Mouse (Mus musculus): ENCODE data around the gene 4930535I16Rik. TPM values are rescaled to one million over a fixed set of nuclear protein-coding genes. Genes with fewer than 3 reads are reported as not detected.

Gene 4930535I16Rik
- polyA plus RNA-seq, 1 experiment from 2014 or later, result not detected

DNA sequence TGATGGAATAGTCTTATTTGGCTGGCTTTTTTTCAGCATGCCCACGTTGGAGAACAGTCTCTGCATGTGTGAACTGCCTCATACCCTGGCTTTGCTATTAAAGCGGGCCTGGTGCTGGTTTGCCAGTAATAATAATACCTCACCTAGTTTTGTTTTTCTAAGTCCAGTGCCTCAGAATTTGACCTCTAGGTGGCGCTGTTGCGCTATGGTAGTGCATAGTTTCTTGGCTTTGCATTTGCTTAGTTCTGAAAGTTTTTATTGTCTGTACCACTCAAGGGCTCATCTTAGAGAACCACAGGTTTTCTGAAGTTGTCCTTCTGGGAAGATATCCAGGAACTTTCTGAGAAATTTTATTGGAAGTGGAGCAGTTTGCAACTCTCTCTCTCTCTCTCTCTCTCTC lies 22.0 kb upstream of the 4930535I16Rik start:
- no peak overlapping the region for H3K27ac ChIP-seq (replicated peaks)
- no peak overlapping the region for H3K9ac ChIP-seq (replicated peaks)
- no peaks in the 10 kb centered on the region for H3K4me1 ChIP-seq
- H3K36me3 ChIP-seq, result peaks cover 23% of the 10 kb centered on the region
- H3K9me3 ChIP-seq, result no peaks in the 10 kb centered on the region
- no peak for ATAC-seq (replicated peaks)
- 6% methylated on average over 4 of the region's 4 CpGs for WGBS
- no peak overlapping the region for H3K4me3 ChIP-seq
- H3K4me2 ChIP-seq (replicated peaks), result no peak overlapping the region
- no peaks in the 10 kb centered on the region for H3K27me3 ChIP-seq

DNA sequence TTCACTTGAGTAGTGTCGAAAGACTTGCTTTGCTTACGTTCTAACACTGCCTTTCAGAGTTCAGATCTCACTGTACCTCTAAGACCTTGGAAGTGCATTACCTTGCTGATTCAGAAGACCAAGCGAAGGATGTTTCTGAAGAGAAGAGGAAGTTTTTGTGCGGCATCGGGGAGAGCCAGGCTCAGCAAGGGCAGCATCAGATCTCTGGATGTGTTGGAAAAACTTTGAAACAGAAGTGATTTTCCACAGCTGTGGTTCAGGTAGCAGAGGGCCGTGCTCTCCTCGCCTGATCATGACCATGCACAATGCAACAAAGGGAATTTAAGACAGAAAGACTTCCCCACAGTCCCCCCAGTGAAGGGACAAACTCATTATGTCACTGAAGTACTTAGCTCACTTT lies 18.2 kb upstream of the 4930535I16Rik start:
- H3K36me3 ChIP-seq, result peaks cover 48% of the 10 kb centered on the region
- H3K9ac ChIP-seq (replicated peaks), result no peak overlapping the region
- no peak overlapping the region for H3K27ac ChIP-seq (replicated peaks)
- no peak for ATAC-seq (replicated peaks)
- no peaks in the 10 kb centered on the region for H3K9me3 ChIP-seq
- WGBS, result 91% methylated on average over 7 of the region's 7 CpGs
- no peaks in the 10 kb centered on the region for H3K4me1 ChIP-seq
- no peak overlapping the region for H3K4me3 ChIP-seq
- no peaks in the 10 kb centered on the region for H3K27me3 ChIP-seq
- H3K4me2 ChIP-seq (replicated peaks), result no peak overlapping the region

GRCm38 (mm10) chr4:123934306-123934705 lies 16.5 kb upstream of the 4930535I16Rik start:
- peaks cover 64% of the 10 kb centered on the region for H3K36me3 ChIP-seq
- no peak overlapping the region for H3K4me2 ChIP-seq (replicated peaks)
- H3K4me1 ChIP-seq, result no peaks in the 10 kb centered on the region
- no peaks in the 10 kb centered on the region for H3K27me3 ChIP-seq
- no peak overlapping the region for H3K27ac ChIP-seq (replicated peaks)
- WGBS, result 75% methylated on average over 4 of the region's 4 CpGs
- ATAC-seq (replicated peaks), result no peak
- no peak overlapping the region for H3K4me3 ChIP-seq
- H3K9ac ChIP-seq (replicated peaks), result no peak overlapping the region
- H3K9me3 ChIP-seq, result no peaks in the 10 kb centered on the region

DNA sequence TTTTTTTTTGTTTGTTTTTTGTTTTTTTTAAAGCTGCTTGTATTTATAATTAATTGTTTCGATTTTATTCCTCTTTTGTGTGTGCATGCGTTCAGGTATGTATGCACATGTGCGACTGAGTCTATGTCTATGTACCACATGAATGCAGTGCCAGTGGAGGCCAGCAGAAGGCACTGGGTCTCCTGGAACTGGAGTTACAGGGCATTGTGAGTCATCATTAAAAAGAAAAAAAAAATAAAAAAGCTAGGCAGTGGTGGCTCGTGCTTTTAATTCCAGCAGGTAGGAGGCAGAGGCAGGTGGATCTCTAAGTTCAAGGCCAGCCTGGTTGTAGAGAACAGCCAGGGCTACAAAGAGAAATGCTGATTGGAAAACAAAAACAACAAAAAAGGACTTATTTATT lies 12.2 kb upstream of the 4930535I16Rik start:
- H3K4me1 ChIP-seq, result no peaks in the 10 kb centered on the region
- H3K36me3 ChIP-seq, result peaks cover 80% of the 10 kb centered on the region
- H3K27ac ChIP-seq (replicated peaks), result no peak overlapping the region
- H3K4me3 ChIP-seq, result no peak overlapping the region
- no peak overlapping the region for H3K4me2 ChIP-seq (replicated peaks)
- H3K9ac ChIP-seq (replicated peaks), result no peak overlapping the region
- no peak for ATAC-seq (replicated peaks)
- no peaks in the 10 kb centered on the region for H3K9me3 ChIP-seq
- no peaks in the 10 kb centered on the region for H3K27me3 ChIP-seq
- WGBS, result 95% methylated on average over 4 of the region's 4 CpGs

DNA sequence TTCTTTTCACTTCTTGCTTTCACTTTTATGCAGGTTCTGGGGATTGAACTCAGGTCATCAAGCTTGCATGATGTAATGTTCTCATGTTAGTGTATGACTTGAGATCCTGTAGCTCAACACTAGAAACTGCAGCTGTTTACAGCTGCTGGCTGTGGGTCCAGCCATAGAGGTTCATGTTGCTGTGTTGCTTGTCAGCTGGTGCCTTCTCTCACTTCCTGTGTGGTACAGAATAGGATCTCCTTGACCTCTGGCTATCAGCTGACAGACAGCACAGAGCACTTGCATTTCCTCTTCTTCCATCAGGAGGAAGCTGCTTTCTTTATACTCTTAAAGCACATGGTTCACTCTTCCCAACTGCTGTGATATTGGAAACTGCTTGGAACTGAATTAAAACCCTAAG lies 10.1 kb upstream of the 4930535I16Rik start:
- no peaks in the 10 kb centered on the region for H3K9me3 ChIP-seq
- H3K4me3 ChIP-seq, result no peak overlapping the region
- no peak overlapping the region for H3K4me2 ChIP-seq (replicated peaks)
- no peak overlapping the region for H3K9ac ChIP-seq (replicated peaks)
- no peak for ATAC-seq (replicated peaks)
- no peaks in the 10 kb centered on the region for H3K27me3 ChIP-seq
- H3K4me1 ChIP-seq, result no peaks in the 10 kb centered on the region
- peaks cover 83% of the 10 kb centered on the region for H3K36me3 ChIP-seq
- H3K27ac ChIP-seq (replicated peaks), result no peak overlapping the region

DNA sequence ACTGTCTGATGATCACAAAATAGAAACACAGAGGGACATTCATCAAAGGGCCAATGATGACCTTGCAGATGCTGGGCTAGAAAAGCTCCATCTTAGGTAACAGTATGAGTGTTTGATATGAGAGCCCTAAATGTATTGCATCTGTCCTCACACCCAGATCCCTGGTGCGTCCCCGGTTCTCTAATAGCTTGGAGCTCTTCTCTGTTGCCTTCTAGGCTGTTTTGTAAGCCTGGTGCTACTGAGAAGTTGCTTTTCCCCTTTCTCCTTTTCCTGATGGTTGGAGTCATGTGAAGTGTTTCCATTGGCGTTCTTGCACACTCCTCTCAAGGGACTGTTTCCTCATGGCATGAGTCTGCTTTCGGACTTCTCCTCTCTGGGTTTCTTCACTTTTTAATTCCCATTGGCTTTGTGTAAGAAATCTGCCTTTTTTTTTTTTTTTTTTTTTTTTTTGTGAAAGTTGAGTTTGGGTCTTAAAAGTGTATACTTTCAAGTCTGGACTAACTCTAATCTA lies 3.3 kb upstream of the 4930535I16Rik start:
- Histone ChIP-seq H3K4me2 (replicated peaks) (no peak overlapping the region), H3K4me3 (no peak overlapping the region), H3K9me3 (no peaks in the 10 kb centered on the region), H3K36me3 (peaks cover 49% of the 10 kb centered on the region), H3K27ac (replicated peaks) (no peak overlapping the region), H3K27me3 (no peaks in the 10 kb centered on the region), H3K9ac (replicated peaks) (no peak overlapping the region), H3K4me1 (peaks cover 20% of the 10 kb centered on the region)
- ATAC-seq (replicated peaks), result no peak
- WGBS, result 98% methylated on average over 4 of the region's 4 CpGs

DNA sequence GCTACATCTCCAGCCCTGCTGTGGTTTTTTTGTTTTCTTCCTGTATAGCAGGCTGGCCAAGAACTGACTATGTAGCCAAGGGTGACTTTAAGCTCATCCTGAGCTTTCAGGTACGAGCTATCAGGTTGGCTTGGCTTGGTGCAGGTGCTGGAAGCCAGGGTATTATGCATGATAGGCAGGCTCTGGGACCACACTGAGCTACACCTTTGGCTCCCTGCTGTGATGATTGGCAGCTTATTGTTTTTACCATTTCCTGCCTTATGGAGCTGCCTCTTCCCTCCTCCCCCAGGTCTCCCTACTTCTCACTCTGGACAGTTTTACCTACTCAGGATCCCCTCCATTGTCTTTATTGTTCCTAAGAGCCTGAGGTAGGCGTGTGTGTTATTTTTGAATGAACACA lies 1.0 kb upstream of the 4930535I16Rik start:
- WGBS, result 56% methylated on average over 2 of the region's 2 CpGs
- H3K4me1 ChIP-seq, result peaks cover 30% of the 10 kb centered on the region
- peak overlapping the region; percentile 96; the same call in 1 of the 2 replicates for H3K9ac ChIP-seq (replicated peaks)
- H3K27ac ChIP-seq (replicated peaks), result no peak overlapping the region
- no peak for ATAC-seq (replicated peaks)
- H3K4me2 ChIP-seq (replicated peaks), result peak overlapping the region; percentile 93; the same call in 1 of the 2 replicates
- H3K36me3 ChIP-seq, result peaks cover 29% of the 10 kb centered on the region
- H3K9me3 ChIP-seq, result no peaks in the 10 kb centered on the region
- no peaks in the 10 kb centered on the region for H3K27me3 ChIP-seq
- H3K4me3 ChIP-seq, result peak overlapping the region; percentile 100

- ATAC-seq (replicated peaks), result peak; percentile 99
- Histone ChIP-seq H3K36me3 (peaks cover 24% of the 10 kb centered on the region), H3K4me3 (peak within 1 kb of the TSS; percentile 100), H3K4me1 (peaks cover 30% of the 10 kb centered on the region), H3K9me3 (no peaks in the 10 kb centered on the region), H3K27ac (replicated peaks) (peak within 1 kb of the TSS; percentile 85), H3K4me2 (replicated peaks) (peak within 1 kb of the TSS; percentile 93), H3K27me3 (no peaks in the 10 kb centered on the region), H3K9ac (replicated peaks) (peak within 1 kb of the TSS; percentile 96)
- under 1% methylated on average over 48 of the region's 49 CpGs for WGBS
These were observed 874 bp downstream of the 4930535I16Rik start, which contains the start of gene Rragc for GRCm38 (mm10) chr4:123916748-123917547. Gene Rragc, plus strand, starts transcription at chr4:123917446.

- no peak overlapping the region for H3K4me3 ChIP-seq
- H3K4me2 ChIP-seq (replicated peaks), result no peak overlapping the region
- WGBS, result 84% methylated on average over 2 of the region's 2 CpGs
- H3K27me3 ChIP-seq, result no peaks in the 10 kb centered on the region
- peaks cover 31% of the 10 kb centered on the region for H3K36me3 ChIP-seq
- H3K9me3 ChIP-seq, result no peaks in the 10 kb centered on the region
- no peak overlapping the region for H3K9ac ChIP-seq (replicated peaks)
- ATAC-seq (replicated peaks), result no peak
- H3K4me1 ChIP-seq, result peaks cover 16% of the 10 kb centered on the region
- H3K27ac ChIP-seq (replicated peaks), result no peak overlapping the region
These were observed 5.4 kb downstream of the 4930535I16Rik start for GRCm38 (mm10) chr4:123912431-123912830.

DNA sequence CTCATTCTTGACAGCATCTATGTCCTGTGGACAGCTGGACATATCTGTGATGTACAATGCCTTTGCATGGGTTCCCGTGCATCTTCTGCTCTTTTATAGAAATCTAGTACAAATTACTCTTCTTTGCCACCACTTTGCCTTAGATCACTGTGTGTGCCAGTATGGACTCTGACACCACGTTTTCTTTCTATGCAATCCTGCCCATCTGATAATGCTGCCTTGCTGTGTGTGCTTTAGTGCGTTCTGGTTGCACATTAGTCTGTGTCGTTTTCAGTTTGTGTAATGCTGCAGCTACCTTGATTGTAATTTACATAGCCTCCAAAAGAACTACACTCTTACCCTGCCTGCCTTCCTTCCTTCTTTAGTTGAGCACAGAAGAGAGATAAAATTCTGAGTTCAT lies 6.3 kb downstream of the 4930535I16Rik start:
- Histone ChIP-seq H3K4me2 (replicated peaks) (no peak overlapping the region), H3K9ac (replicated peaks) (no peak overlapping the region), H3K36me3 (peaks cover 31% of the 10 kb centered on the region), H3K4me3 (no peak overlapping the region), H3K27me3 (no peaks in the 10 kb centered on the region), H3K27ac (replicated peaks) (no peak overlapping the region), H3K4me1 (peaks cover 13% of the 10 kb centered on the region), H3K9me3 (no peaks in the 10 kb centered on the region)
- WGBS, result 92% methylated on average over 4 of the region's 4 CpGs
- no peak for ATAC-seq (replicated peaks)

DNA sequence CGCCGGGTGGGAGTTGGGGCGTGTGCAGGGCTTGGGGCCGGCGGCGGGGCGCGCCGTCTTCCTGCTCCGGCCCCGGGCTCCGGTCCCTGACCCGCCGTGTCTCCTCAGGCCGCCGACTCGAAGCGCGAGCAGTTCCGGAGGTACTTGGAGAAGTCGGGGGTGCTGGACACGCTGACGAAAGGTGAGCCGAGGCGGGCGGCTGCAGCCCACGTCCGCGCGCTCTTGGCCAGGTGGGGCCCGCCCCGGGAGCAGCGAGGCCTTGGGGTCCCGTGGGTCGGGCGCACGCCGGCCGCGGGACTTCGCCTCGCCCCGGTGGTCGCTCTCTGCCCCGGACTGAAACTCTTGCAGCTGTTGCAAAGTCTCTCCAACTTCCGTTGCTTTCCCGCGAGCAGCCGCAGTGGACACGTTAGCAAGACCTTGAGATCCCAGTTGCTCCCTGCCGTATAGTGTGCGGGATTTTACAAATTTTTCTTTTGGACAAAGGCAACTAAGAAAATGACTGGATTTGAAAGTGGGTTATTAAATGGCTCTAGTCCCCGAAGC lies 12.6 kb downstream of the 4930535I16Rik start:
- H3K27ac ChIP-seq (replicated peaks), result peak overlapping the region; percentile 67
- under 1% methylated on average over 53 of the region's 53 CpGs for WGBS
- no peak for ATAC-seq (replicated peaks)

GRCm38 (mm10) chr4:123904333-123905125 lies 13.3 kb downstream of the 4930535I16Rik start, which contains the start of gene Mycbp:
Gene Mycbp, plus strand, starts transcription at chr4:123904832.
- Histone ChIP-seq H3K27me3 (no peaks in the 10 kb centered on the region), H3K9me3 (no peaks in the 10 kb centered on the region), H3K4me1 (peaks cover 18% of the 10 kb centered on the region), H3K4me2 (replicated peaks) (peak within 1 kb of the TSS; percentile 91), H3K9ac (replicated peaks) (peak within 1 kb of the TSS; percentile 77), H3K4me3 (peak within 1 kb of the TSS; percentile 83), H3K36me3 (peaks cover 4% of the 10 kb centered on the region; the same call in 1 of the 2 replicates), H3K27ac (replicated peaks) (peak within 1 kb of the TSS; percentile 67)
- under 1% methylated on average over 49 of the region's 49 CpGs for WGBS
- peak; percentile 100 for ATAC-seq (replicated peaks)

More for the DNA sequence above, 12.6 kb downstream of the 4930535I16Rik start:
- Histone ChIP-seq H3K9me3 (no peaks in the 10 kb centered on the region), H3K4me2 (replicated peaks) (peak overlapping the region; percentile 91), H3K36me3 (peaks cover 11% of the 10 kb centered on the region; the same call in 1 of the 2 replicates), H3K9ac (replicated peaks) (peak overlapping the region; percentile 77), H3K4me3 (peak overlapping the region; percentile 83), H3K4me1 (peaks cover 18% of the 10 kb centered on the region), H3K27me3 (no peaks in the 10 kb centered on the region)

Measured in forebrain, embryonic 15.5 days (tissue).